Mouse (Mus musculus) spleen, adult 2 months (tissue): ENCODE results near the gene Olfr165.
"Not testable (repeated sequence)": the region's sequence is repeated elsewhere in the genome, so short reads cannot be mapped to it uniquely, and the experiment has no call there.

Experiments
- CTCF ChIP-seq: fragments of 200-500 bp; IDR thresholded peaks from 2 replicates; pipeline ENCODE4 v1.5.1; 2011; ENCODE audit warnings: mild to moderate bottlenecking, inconsistent platforms; ENCODE audit not compliant: insufficient read depth, insufficient read length, insufficient replicate concordance; ENCODE audit errors: extremely low read depth
- POLR2A ChIP-seq: fragments of 200-500 bp; IDR thresholded peaks from 2 replicates; pipeline ENCODE4 v1.6.1; 2011; ENCODE audit warnings: low read depth, low read length, inconsistent platforms

DNA sequence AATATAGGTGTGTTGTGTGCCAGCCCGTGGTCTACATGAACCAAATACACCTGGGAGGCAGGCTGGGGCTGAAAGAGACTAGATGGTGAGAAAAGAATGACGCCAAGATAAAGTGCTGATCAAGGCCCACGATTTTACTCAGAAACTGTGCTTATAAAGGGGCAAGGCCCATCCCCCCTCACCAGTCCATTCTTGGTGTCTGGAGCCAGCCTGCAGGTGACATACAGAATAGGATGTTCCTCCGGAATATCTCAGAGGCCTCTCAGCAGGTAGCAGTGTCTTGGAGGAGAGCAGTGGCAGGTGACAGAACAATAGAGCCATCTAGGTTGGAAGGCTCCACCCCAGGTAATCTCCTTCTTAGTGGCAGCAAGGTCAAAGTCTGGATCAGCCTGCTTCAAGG, 35.8 kb upstream of the Olfr165 start:
- not testable (repeated sequence) for TF ChIP-seq CTCF, POLR2A
